Mouse (Mus musculus) regulatory T cell (primary cell): ENCODE results near the gene Vgll4.

Experiments
- in situ Hi-C: fragments of 300-600 bp; cut with MboI, MseI; formaldehyde crosslinking; loops from one replicate; pipeline ENCODE4 v1.15.1; 2025; ENCODE audit warnings: high pct_unique_total_duplicates

Vgll4 gene

DNA sequence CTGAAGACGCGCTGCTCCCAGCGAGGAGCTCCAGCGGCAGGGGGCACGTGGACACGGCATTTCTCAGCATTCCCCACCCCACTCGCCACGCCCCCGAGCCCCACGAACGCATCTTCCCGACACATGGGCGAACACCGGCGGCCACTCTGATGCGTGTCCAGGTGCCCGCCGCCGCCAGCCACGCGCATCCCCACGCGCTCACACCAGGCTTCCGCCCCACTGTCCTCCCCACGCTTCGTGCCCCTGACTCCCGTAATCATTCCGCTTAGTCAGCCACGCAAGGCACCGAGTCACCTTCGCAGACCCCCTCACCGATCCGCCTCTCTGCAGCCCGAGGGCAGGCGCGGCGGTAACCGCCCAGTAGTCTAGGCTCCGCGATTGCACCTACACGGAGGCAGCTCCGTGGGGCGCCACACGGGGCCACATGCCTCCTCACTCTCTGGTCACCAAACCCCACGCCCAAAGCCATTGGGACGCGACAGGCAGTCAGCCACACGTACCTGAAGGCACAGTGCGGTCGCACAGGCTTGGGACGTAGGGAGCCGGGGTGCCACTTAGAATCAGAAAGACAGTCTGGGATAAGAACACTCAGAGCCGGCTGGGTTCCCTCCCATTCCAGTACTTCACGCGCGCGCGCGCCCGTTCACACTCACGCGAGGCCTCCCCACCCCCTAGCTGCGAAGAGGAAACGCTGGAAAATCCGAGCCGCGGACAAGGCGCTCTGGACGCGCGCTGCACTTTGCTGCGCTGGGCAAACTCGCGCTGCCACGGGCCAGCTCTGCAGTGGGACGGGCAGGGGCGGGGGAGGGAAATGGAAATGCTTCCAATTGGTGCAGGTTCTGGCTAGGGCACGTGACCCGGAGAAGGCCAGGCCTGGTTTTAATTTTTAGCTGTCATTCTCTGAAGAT is at the start of gene Vgll4:
Gene Vgll4, minus strand, starts transcription at position 782 of the 908 bp plus-strand sequence.
- in situ Hi-C loops = no loop called here

DNA sequence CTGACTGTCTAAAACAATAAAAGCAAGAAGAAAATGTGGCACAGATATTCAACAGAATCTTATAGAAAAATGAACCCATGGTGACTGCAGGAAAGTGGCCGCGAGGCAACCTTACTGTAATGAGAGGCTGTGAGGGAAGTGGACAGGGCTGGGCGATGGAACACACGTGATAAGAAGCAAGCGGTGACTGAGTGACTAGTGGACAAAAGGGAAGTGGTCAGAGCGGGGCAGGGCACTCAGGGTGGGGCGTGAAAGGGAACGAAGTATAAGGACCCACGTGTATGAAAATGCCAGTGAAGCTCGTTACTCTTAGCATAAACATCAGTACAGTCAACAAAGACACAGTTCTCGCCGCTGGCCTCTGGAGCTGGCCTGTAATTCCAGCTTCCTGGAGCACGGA is 45.7 kb upstream of the Vgll4 start:
- in situ Hi-C loops = no loop called here

DNA sequence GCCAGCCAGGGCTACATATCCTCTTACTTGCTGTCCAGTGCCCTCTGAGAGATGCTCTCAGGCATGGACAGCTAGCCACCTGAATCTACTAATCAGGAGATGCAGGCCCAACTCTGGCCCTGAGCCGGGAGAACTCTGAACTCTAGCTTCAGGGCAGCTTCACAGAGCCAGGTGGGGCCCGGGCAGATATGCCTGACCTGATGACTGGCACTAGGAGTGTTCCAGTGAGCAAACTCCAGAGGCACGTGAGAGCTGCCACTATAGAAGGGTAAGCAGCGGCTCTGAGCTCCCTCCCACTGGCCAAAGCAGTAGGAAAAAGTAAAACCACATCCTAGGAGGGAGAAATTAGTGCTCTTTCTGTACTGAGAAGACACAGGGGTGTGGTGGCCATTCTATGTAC is 43.8 kb upstream of the Vgll4 start:
- in situ Hi-C loops = no loop called here

DNA sequence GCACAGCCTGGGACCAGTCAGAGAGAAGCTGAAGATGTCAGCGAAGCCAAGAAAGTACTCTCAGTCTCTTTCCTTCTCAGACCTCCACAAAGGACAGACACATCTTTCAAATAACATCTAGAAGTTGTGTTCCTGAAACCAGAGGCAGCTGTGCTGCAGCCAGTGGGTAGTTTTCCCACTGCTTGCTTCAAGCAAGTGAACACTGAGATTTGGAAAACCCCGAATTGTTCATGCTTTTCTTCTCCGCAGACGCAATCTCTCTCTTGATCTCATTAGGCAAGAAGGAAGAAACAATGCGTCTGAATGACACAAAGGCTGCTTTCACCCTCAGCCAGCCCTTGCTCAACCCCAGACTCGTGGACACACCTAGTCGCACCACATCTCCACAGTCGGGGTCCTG is 42.0 kb upstream of the Vgll4 start:
- in situ Hi-C loops = no loop called here

DNA sequence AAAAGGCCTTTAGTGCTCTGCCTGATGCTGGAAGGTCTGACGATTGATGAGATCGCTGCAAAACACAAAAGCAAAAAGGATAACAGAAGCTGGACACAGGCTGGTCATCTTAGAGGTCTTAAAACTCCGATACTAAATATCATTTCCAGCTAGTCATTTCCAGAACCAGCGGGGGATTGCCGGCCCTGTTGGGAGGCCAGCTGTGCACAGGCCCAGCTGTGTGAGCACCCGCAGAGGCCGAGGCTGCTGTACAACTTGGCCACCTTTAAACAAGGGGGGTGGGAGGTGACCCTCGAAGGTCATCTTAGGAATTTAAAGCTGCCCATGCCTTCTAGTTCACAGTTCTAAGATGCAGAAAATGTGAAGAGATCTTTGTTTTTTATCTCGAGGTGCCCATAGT is 41.0 kb upstream of the Vgll4 start:
- in situ Hi-C loops = no loop called here

DNA sequence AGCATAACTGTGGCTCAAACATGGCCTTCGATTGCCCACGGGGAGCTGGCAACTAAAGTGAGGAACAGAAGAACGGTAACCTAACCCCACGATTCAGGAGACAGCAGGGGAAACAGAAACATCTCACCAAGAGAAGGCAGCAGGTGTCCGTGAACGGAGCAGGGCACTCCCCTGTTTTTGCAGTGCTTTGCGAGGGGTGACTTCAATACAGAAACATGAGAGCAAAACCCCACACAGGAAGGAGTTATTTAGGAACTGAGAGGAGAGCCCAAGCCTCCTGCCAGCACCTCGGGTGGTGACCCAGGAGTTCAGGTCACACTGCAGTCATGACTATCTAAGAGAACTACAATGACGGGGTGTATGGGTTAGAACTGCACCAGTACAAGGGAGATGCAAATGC is 40.5 kb upstream of the Vgll4 start:
- in situ Hi-C loops = no loop called here

DNA sequence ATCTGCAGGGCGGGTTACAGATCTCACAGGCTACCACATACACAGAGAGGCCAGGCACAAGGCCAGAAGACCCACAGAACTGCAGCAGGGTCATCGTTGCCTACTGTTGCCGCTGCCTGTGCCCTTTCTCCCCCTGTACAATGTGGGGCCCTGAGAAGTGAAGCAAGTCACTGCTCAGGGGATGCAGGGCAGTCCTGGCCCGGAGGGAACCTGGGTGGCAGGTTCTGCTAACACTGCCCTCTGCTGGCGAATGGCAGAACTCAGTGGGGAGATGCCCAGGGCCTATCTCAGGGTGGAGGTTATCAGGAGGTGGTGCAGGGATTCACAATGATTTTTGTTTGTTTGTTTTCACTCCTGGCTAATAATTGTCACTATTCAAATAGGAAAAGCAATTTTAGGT is 37.9 kb upstream of the Vgll4 start:
- in situ Hi-C loops = loop anchor here (5.0 kb wide), 1 partner anchor 75 kb away; no protein-coding TSS in a partner anchor

DNA sequence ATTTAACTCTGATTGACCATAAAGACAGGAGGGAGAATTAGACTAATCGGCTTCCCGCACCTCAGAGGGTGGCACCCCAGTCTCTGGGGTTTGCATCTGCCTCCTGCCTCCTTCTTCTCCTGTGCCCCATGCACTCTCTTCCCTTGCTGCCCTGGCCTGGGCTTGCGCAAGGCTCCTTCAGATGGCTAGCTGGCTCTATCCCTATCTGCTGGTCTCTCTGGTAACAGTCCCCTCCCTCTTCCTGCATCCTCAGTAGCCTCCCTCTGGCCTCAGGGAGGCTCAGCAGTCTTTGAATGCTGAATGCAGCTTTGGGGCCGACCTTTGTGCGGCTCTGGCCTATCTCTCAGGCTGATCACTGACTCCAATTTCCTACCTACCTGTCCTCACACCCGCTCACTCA is 37.2 kb upstream of the Vgll4 start:
- in situ Hi-C loops = loop anchor here (5.0 kb wide), 1 partner anchor 75 kb away; no protein-coding TSS in a partner anchor

DNA sequence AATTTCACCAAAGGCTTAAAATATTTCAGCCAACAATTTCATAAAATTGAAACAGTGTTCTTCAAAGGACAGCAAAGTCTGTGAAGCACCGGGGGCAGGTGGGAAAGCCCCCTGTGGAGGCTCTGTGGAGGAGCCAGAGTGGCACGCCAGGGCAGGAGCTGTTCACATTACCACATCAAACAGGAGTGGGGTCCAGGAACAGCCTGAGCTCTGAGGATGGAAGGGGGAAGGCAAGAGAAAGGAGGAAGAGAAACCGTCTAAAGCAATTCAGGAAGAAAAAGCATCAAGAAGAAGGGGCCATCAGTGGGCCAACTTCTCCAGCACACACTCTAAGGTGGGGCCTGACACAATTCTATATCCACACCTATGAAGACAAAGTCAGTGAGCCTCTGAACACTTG is 36.3 kb upstream of the Vgll4 start:
- in situ Hi-C loops = loop anchor here (5.0 kb wide), 1 partner anchor 74 kb away; no protein-coding TSS in a partner anchor

DNA sequence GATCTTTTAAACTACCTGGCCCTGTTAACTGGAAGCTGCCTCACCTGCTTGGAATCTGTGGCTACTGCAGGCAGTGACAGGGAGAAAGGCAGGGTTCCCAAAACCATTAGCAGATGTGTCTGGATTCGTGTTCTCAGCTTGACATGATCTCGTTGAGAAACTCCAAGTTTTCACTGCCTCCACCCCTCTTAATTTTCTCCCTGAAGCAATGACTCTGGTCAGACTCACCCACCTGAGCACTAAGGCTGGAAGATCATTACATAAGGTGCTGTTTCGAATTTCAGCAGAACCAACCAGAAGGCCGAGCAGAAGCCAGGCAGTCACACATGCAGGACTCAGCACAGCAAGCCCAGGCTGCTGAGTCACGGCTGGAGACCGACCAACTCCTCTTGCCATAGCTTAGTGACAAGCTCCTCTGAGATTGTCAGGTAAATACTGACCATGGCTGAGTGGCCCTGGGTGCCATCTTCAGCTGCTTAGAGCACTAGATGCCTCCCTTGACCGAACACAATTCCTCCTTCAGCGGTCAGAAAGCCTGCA is 35.6 kb upstream of the Vgll4 start:
- in situ Hi-C loops = loop anchor here (5.0 kb wide), 1 partner anchor 73 kb away; no protein-coding TSS in a partner anchor

DNA sequence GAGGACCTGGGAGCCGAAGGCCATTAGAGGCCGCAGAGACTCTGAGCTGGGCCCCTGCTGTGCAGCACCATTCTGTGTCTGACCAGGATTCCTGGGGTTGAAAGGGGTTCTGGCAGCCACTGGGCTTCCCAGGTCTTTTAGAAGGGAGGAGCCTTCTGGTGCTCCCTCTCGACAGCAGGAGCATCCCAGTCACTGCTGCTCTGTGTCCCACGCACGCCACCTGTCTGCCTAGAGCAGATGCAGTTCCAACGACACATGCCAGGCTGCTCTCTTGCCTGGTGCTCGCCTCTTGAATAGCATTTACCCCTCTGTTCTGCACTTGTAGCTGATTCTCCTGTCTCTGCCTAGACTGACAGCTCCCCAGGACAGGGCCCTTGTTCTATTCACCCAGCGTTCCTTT is 34.8 kb upstream of the Vgll4 start:
- in situ Hi-C loops = loop anchor here (5.0 kb wide), 2 partner anchors 72 to 282 kb away; no protein-coding TSS in a partner anchor

DNA sequence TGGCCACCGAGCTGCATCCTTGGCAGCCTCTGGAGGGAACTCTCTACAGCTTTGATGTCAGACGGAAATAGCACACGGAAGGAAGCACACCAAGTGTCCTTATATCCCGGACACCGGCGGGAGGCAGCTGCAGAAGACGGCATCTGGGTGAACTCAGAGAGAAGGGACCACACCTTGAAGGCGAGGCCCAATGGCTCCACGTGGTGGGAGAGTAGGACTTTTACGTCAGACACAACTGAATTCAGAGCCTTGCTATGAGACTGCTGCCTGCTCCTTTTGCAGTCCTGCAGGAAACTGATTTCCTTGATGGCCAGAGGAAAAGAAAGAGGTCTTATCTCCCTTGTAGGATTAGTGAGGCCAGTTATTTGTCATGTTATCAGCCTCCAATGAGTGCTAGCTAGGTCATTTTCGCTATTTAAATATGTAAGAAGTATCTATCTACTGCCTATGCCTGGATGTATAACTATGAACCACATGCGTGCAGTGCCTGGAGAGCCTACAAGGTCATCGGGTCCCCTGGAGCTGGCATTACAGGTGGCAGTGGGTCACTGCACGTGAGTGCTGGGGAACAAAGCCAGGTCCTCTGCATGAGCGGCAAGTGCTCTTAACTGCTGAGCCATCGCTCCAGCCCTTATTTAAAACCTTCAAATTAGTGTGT is 28.7 kb upstream of the Vgll4 start:
- in situ Hi-C loops = no loop called here

DNA sequence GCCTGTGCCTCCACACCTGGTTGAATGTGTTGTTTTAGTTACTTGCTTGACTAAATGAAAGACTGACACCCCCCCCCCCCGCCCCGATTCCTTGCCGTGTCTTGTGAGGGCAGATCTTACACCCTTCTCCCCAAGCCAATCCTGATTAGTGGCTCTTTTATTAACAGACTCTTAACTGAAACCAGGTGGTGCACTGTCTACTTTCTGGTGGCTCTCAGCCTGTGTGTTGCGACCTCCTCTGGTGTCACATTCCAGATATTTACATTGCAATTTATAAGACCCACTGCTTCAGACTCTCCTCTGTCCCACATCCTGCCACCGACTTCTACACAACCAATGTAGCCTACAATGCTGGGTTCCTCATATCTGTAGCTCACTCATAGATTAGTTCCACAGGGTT is 27.7 kb upstream of the Vgll4 start:
- in situ Hi-C loops = no loop called here

DNA sequence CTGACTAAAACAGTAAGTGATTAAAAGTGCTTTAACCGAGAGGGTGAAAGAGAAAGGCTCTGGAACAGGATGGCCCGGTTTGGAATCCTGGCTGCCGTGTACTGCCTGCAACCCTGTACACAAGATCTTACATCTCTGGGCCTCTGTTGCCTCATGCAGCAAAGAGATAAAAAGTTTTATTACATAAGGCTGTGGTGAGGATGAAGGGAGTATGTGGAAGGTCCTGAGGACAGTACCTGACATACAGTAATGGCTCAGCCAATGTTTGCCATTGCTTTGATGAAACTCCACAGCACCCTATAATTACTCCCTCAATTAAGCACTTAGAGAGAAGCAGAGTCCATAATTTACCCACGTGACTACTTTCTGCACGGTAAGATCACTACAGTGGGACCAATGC is 27.1 kb upstream of the Vgll4 start:
- in situ Hi-C loops = no loop called here

DNA sequence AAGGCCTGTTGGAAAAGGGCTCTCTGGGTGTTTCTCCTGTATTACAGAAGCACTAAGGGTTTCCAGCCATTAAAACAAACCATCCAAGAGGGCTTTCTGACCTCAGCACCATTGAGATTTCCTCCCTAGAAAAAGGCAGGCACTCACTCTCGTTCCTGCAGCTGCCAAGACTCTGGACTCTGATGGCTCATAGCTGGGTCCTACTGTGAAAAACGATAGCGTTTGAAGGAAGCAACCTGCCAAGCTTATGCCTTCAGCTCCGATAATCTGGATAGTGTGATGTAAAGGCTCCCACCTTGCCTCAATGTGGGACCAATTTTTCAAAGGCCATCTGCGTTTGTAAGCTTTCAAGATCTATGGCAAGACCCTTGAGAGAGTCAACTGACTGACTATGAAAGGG is 24.3 kb upstream of the Vgll4 start:
- in situ Hi-C loops = no loop called here

DNA sequence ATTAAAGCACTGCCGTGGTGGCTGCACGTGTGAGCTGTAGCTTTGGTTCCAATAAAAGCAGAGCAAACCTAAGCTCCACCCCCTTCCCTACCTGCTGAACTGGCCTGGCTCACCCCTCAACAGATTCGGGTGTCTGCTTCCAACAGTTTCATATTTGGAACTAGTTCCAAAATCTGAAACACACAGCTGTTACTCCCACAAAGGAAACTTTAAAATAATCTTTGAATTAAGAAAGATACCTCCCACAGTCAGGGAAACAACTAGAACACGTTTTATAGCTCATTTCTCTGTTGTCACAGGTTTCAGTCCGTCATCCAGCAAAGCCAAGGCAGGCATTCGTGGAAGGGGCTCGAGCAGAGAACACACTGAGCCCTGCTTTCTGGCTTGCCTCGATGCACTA is 23.9 kb upstream of the Vgll4 start:
- in situ Hi-C loops = no loop called here

DNA sequence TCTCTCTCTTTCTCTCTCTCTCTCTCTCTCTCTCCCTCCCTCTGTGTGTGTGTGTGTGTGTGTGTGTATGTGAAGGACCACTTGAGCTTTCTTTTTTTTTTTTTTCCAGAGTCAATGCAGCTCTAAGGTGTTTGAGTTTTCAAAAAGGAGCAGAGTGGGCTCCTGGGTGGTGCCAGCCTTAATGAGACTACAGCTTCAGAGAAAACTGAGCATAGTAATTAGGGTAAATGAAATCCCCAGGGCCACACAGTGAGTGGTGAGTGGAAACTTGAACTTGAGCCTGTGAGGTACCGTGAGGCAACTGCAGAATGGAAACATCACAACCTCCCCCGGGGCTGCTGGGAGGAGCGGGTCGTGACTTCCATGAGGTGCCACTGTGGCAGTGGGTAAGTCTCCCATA is 22.1 kb upstream of the Vgll4 start:
- in situ Hi-C loops = no loop called here

DNA sequence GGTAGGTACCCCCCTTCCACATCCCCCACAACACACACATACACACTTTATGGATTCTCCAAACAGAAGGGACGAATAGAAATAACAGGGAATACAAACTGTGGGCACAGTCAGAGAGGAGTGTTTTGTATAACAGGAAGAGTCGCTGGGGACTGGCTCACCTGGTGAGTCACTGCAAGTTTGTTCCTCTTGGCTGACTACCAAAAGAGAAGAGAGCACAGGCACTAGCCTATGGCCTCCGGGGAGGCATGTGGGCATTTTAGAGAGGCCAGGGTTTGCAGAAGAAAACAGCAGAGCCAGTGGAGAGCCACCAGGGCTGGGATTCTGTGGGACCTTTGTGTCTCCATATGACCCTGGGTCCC is 18.8 kb upstream of the Vgll4 start:
- in situ Hi-C loops = no loop called here

DNA sequence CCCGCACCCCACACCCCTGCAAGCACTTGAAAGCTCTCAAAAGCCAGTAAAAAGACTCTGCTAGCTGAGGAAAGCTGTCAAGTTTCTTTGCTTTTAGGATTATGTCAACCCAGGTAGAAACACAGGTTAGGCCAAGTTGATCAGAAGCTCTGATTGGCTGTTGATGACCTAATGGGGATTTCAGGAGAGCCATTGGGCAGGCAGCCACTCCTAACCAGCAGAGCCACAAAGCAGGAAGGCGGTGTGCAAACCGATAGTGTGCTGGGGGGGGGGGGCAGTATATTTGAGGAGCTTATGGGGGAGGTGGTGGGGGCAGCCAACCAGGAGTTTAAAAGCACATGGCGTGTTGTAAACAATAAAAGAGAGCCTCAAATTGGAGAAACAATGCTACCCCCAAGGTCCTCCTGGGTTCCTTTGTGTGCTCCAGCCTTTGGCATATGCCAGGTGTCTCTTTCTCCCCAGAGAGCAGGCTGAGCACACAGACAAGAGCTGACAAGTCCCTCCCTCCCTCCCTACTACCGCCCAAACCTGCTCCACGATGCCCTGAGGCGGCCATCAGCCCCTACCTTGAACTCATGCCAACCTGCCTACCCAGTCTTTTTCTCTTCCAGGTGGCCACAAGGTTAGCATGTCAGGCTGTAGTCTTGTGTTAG is 18.3 kb upstream of the Vgll4 start:
- in situ Hi-C loops = no loop called here

DNA sequence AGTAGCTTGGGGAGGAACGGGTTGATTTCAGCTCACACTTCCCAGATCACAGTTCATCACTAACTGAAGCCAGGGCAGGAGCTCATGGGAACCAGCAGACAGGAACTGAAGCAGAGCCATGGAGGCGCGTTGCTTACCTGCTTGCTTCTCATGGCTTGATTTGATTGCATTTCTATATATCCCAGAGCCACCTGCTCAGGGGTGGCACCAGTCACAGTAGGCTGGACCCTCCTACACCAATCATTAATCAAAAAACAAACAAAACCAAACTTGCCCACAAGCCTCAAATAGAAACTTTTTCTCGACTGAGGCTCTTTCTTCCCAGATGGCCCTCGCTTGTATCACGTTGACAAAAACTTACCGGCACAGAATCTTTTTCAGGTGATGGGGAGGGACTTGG is 12.9 kb upstream of the Vgll4 start:
- in situ Hi-C loops = no loop called here

DNA sequence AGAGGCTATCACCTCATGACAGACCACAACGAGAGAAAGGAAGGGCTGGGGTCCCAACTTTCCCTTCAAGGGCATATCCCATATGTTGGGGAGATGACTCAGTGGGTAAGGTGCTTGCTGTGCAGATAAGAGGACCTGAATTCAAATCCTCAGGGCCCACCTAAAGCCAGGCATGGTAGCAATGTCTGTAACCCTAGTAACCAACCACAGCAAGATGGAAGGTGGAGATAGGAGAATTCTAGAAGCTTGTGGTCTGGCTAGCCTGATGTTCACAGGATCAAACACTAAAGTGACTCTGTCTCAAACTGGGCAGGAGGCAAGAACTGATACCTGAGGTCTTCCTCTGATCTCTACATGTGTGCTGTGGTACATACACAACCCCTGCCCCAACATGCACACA is 9.9 kb upstream of the Vgll4 start:
- in situ Hi-C loops = no loop called here

DNA sequence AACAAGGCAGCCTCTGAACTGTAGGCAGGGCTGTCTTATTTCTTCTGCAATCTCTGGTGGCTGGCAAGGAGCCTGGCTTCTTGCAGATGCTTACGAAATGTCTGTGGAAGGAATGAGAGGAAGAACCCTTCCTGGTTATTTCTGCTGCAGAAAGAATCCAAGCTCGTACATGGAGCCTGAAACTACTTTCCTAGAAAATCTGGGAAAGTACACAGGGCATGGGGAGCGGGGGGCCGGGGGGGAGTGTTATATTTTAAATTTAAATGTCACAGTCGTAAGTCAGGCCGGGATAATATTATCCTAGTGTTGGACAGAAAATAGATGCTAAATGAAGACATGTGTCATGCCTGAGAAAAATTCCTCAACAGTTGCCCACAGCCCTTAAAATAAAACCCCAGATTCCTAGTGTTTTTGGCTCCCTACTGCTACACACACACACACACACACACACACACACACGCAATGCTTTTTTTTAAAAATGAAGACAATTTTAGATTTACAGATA is 7.2 kb upstream of the Vgll4 start:
- in situ Hi-C loops = no loop called here
